Mouse (Mus musculus) NIH3T3 (cell line): ENCODE results near the gene Gm7271.

Source experiments
- DNase-seq: peaks from one replicate; pipeline ENCODE4 v3.0.0-alpha.2; 2012; ENCODE audit warnings: low read depth

Gm7271 gene

DNA sequence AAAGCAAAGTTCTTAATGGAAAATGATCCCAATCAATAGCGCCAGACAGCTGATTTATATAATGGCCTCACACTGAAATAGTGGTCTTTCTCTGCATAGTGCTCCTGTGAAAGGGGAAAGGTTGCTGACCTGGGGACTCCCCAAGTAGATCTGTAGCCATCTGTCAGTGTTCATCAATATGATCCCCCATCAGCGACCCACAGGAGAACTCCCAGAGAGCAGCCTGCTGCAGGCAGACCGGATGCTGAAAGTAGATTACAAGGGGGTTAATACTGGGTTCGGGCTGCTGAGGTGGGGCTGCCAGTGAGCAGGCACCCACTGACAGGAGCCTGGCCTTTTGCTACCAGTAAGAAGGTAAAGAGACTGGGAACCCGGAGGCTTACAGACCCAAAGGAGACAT is at the start of gene Gm7271:
Gene Gm7271, plus strand, starts transcription at position 230 of the 400 bp plus-strand sequence.
- no peak for DNase-seq

DNA sequence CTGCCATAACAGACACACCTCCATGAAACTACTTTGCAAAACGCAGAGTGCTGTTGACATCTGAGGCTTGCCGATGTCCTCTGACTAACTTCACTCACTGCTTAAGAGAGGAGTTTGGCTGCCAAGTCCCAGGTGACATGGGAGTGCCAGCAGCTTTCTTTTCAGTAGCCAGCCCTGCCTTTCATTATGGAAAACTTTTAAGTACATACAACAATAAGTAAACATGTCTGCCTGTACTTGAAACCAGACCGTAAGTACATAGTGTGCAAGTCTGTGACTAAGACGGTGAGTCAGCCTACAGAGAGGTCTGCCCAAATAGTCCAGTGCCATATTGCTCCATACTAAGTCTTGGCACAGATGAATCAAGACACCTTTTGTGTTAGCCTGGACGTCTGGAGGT is 46.7 kb upstream of the Gm7271 start:
- DNase-seq = peak; percentile 78

- DNase-seq = no peak
Observed at GRCm38 (mm10) chr5:76437696-76438095, 46.1 kb upstream of the Gm7271 start.

DNA sequence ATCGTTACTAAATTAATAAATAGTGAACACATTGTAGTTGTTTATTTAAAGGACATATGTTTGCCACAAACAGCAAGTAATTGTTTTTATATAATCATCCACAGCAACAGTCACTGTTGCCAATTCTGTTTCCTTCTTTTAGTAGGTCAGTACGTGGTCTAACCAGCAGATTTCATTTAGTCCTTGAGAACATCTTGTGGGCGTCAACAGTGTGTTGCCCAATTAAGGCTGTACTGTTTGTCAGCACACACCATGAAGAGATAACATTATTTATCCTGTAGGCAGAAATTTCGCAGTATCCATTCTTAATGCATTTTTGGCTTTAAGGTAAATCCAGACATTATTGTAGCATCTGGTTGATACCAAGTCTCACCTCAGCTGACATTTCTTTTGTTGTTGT is 42.4 kb upstream of the Gm7271 start:
- DNase-seq = no peak

DNA sequence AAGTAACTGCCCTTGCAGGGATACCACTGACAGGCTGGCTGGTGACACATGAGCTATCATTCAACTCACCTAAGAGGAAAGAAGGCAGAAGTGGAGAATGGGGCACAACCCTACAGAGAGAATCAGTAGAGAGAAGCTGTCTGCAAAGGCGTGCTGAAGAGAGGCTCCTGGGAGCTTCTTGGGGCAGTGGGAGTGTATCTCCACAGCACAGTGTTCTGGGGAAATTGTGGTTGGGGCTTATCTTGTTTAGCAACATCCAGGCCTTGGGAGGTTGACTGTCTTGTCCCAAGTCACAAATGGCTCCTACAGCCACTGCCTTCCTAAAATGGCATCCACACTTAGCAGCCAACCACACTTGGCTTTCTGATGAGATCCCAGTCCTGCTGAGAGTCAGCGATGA is 8.9 kb upstream of the Gm7271 start:
- no peak for DNase-seq

GRCm38 (mm10) chr5:76476873-76477272 is 7.0 kb upstream of the Gm7271 start:
- DNase-seq = no peak

- DNase-seq = no peak
Observed at GRCm38 (mm10) chr5:76477764-76478163, 6.1 kb upstream of the Gm7271 start.

- no peak for DNase-seq
Observed at GRCm38 (mm10) chr5:76495126-76495525, 11.3 kb downstream of the Gm7271 start.

DNA sequence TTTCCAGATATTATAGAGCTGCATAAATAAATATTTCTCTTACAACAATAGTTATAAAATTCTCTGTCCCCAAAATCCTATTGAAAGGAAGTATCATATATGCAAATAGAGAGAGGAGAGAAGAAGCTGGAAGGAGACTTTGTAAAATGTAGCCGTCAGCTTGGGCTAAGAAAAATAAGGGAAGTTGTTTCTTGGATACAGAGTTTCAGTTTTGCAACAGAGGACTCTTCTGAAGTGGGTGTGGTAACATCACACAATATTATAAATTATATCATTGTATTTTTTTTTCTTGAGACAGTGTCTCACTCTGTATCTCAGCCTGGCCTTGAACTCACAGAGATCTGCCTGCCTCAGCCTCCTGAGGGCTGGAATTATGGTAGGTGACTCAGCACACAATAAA is 38.6 kb downstream of the Gm7271 start:
- DNase-seq = no peak

- DNase-seq = no peak
Observed at GRCm38 (mm10) chr5:76524623-76525022, 40.8 kb downstream of the Gm7271 start.

DNA sequence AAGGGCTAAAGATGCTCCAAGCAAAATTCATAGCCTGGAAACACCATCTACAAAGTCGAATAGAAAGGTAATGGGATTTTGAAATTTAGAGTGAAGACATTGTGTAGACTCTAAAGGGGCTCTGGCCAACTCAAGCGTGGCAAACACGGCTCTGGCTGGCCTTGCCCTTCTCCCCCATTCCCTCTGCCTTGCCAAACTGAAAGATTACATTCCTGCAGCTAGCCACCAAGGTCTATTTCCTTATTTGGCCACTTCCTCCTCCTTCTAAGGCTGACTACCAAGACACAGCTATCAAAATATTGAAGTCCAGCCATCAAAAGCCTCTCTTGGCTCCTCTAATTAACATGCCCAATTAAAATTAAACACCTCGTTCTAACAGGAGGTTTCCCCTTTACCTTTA is 41.2 kb downstream of the Gm7271 start:
- DNase-seq = no peak

DNA sequence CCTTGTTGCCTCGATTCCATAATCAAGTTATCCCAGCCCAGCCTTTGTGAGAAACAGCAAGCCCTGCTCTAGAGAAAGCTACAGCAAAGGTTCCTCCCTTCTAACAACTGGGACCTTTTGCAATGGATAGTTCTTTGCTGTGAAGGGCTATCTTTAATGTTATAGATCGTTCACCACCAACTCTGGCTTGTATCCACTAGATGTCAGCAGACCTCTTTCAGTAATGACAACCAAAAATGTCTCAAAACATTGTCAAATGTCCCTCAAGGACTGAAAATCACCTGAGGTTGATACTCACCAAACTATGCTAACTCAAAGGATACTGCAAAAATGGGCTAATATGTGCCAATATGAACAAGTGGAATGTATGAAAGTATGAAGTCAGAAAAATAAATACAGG is 42.0 kb downstream of the Gm7271 start:
- DNase-seq = peak; percentile 49

- peak; percentile 96 for DNase-seq
Observed at GRCm38 (mm10) chr5:76529040-76529703, 45.3 kb downstream of the Gm7271 start, which contains the start of gene Exoc1. TSS of gene Exoc1 (plus strand) at chr5:76529311.

DNA sequence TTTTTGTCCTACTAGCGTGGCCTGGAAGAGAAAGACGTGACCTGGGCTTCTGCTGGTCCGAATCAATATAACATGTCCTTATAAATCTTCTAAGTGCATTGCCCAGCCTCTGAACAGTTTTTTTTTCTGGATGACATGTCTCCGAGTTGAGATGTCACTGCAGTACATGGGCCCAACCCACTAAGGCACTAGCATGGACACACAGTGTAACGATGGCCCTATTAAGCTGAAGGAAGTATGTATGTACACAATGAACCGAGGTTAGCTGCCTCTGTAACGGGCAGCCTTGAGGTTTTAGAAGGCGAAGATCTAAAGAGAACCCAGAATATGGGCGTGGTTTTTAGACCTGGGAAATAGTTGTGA is 45.8 kb downstream of the Gm7271 start:
- DNase-seq = peak; percentile 7

DNA sequence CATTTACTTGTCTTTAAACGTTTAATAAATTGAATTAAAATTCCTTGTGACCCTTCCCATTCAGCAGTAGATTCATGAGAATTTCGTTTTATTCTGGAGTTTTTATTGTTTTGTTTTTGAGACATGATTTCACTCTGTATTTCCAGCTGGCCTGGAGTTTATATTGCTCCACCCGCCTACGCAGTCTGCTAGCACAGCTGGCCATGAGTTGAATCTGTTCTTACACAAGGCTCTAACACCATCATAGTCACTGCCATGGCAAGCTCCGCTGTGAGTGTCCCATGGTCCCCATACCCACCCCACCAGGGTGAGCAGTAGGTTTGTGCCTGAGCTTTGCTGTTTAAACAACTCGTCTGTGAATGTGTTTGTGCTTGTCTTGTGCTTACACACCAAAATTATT is 49.3 kb downstream of the Gm7271 start:
- no peak for DNase-seq

- no peak for DNase-seq
Observed at GRCm38 (mm10) chr5:76536231-76536630, 52.4 kb downstream of the Gm7271 start.

GRCm38 (mm10) chr5:76537578-76537977 is 53.7 kb downstream of the Gm7271 start:
- no peak for DNase-seq

DNA sequence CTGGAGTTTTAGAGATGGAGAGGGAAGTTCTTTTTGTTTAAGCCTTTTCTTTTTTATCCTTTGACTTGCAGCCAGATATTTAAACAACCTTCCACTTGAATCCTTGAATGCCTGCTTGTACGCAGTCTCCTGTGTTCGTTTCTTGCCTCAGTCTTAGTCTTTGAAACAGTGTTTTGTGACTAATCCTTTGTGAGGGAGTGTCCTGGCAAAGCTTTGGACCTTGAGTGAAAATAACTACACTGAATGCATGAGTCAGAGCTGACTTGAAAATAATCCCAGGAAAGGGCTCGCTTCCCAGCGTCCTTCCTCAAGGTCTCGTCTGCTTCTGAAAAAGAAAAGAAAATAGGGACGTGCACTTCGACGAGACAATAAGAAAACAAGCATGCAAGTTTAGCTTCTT is 56.3 kb downstream of the Gm7271 start:
- peak; percentile 91 for DNase-seq

- DNase-seq = peak; percentile 69
Observed at GRCm38 (mm10) chr5:76540842-76541241, 57.0 kb downstream of the Gm7271 start.

DNA sequence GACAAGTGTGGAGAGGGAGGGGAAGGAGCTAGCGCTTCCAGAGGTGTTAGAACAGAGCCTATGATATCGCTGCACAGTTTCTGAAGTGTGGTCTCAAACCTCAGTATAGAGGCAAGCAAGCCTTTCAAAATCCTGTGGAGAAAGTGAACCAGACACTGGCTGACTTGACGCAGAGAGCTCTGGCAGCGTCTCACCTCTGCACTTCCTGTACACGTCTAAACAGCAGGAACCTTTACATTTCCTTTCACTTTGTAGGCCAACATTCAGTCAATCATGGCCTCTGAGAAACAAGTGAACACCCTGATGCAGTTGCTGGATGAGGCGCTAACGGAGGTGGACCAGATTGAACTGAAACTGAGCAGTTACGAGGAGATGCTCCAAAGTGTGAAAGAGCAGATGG is 59.4 kb downstream of the Gm7271 start:
- DNase-seq = no peak

GRCm38 (mm10) chr5:76550426-76550825 is 66.6 kb downstream of the Gm7271 start:
- DNase-seq = no peak

DNA sequence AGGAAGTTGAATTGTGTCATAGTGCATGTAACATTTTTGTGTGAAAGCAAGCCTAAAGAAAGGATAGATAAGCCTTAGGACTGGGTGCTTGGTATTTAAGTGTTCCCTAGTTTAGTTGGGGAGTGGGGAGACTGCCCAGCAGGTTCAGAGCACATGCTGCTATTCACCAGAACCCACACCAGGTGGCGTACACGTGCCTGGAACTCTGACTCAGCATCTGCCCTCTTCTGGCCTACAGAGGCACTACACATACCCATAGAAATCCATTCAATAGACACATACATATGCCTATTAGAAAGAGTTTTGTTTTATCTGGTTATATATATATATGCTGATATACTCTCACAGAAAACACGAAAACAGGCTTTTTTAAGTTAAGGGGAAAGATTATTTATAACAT is 81.5 kb downstream of the Gm7271 start:
- DNase-seq = peak; percentile 69
